Mouse (Mus musculus) neural tube, embryonic 12.5 days (tissue): Measurements from ENCODE around the gene Lyrm4. TPM values are rescaled to one million over a fixed set of nuclear protein-coding genes. Genes with fewer than 3 reads are reported as not detected.

Experiments
- ATAC-seq: fragments of 200-750 bp; cut with Nextera tagmentation; 2 replicates; pipeline ENCODE4 v1.8.0; 2017; ENCODE audit warnings: low read depth, mild to moderate bottlenecking, moderate TSS enrichment, moderate library complexity; ENCODE audit not compliant: low FRiP score
- H3K27ac ChIP-seq: fragments of 300-500 bp; sonication (generic); 2 replicates; pipeline ENCODE4 v1.5.1; 2016
- H3K27me3 ChIP-seq: fragments of 300-500 bp; sonication (generic); replicated peaks from 2 replicates; pipeline ENCODE4 v1.6.1; 2016; ENCODE audit warnings: mild to moderate bottlenecking
- H3K36me3 ChIP-seq: fragments of 300-500 bp; sonication (generic); 2 replicates; pipeline ENCODE4 v1.6.1; 2016; ENCODE audit warnings: mild to moderate bottlenecking
- H3K4me1 ChIP-seq: fragments of 300-500 bp; sonication (generic); 2 replicates; pipeline ENCODE4 v1.6.1; 2016
- H3K4me2 ChIP-seq: fragments of 300-500 bp; sonication (generic); replicated peaks from 2 replicates; pipeline ENCODE4 v1.6.1; 2016; ENCODE audit warnings: mild to moderate bottlenecking
- H3K4me3 ChIP-seq: fragments of 300-500 bp; sonication (generic); 2 replicates; pipeline ENCODE4 v1.5.1; 2016
- H3K9ac ChIP-seq: fragments of 300-500 bp; sonication (generic); 2 replicates; pipeline ENCODE4 v1.6.1; 2016; ENCODE audit warnings: mild to moderate bottlenecking
- H3K9me3 ChIP-seq: fragments of 300-500 bp; sonication (generic); 2 replicates; pipeline ENCODE4 v1.6.1; 2016; ENCODE audit warnings: mild to moderate bottlenecking
- WGBS: fragments of 180-500 bp; shearing (Covaris S2); methylation state at CpG from one replicate; pipeline ENCODE4 v1.1.7; 2016; 5-methylcytosine and 5-hydroxymethylcytosine counted together
- polyA plus RNA-seq: library from polyadenylated mRNA; unstranded; fragments of >200 nt; fragmentation: Nextera tagmentation; extraction: Ambion mirVana; gene quantifications from 2 replicates; pipeline ENCODE4 v1.2.1, GENCODE M21; 2016

The Lyrm4 gene
- polyA plus RNA-seq, 1 experiment from 2014 or later: 23.8 TPM

GRCm38 (mm10) chr13:35969829-35970228, 147.5 kb downstream of the Lyrm4 start:
- peak overlapping the region; percentile 58; the same call in 1 of the 2 replicates for H3K4me3 ChIP-seq
- no peaks in the 10 kb centered on the region for H3K36me3 ChIP-seq
- 27% methylated on average over 9 of the region's 9 CpGs for WGBS
- peaks cover 22% of the 10 kb centered on the region; the same call in 1 of the 2 replicates for H3K4me1 ChIP-seq
- H3K27ac ChIP-seq: no peak overlapping the region
- peak overlapping the region; percentile 100 for H3K4me2 ChIP-seq
- ATAC-seq: no peak
- H3K9me3 ChIP-seq: no peaks in the 10 kb centered on the region
- no peak overlapping the region for H3K9ac ChIP-seq
- peaks cover 33% of the 10 kb centered on the region for H3K27me3 ChIP-seq

GRCm38 (mm10) chr13:35969431-35969721, 147.9 kb downstream of the Lyrm4 start:
- peaks cover 33% of the 10 kb centered on the region for H3K27me3 ChIP-seq
- H3K4me1 ChIP-seq: peaks cover 22% of the 10 kb centered on the region; the same call in 1 of the 2 replicates
- peak overlapping the region; percentile 58 for H3K4me3 ChIP-seq
- ATAC-seq: no peak; the same call in 1 of the 2 replicates
- peak overlapping the region; percentile 56 for H3K9ac ChIP-seq
- peak overlapping the region; percentile 100 for H3K4me2 ChIP-seq
- no peaks in the 10 kb centered on the region for H3K9me3 ChIP-seq
- 0% methylated on average over 18 of the region's 18 CpGs for WGBS
- no peaks in the 10 kb centered on the region for H3K36me3 ChIP-seq
- H3K27ac ChIP-seq: no peak overlapping the region

- H3K4me1 ChIP-seq: peaks cover 22% of the 10 kb centered on the region; the same call in 1 of the 2 replicates
- H3K27ac ChIP-seq: no peak overlapping the region
- H3K9ac ChIP-seq: peak overlapping the region; percentile 56
- peaks cover 33% of the 10 kb centered on the region for H3K27me3 ChIP-seq
- no peaks in the 10 kb centered on the region for H3K9me3 ChIP-seq
- H3K4me2 ChIP-seq: peak overlapping the region; percentile 100
- no peaks in the 10 kb centered on the region for H3K36me3 ChIP-seq
- H3K4me3 ChIP-seq: peak overlapping the region; percentile 58
- WGBS: under 1% methylated on average over 57 of the region's 57 CpGs
- peak; percentile 78 for ATAC-seq
These were observed 148.5 kb downstream of the Lyrm4 start for GRCm38 (mm10) chr13:35968719-35969430.

- H3K4me1 ChIP-seq: peaks cover 22% of the 10 kb centered on the region; the same call in 1 of the 2 replicates
- ATAC-seq: peak; percentile 64
- H3K4me3 ChIP-seq: peak overlapping the region; percentile 58
- no peaks in the 10 kb centered on the region for H3K36me3 ChIP-seq
- WGBS: under 1% methylated on average over 38 of the region's 38 CpGs
- peak overlapping the region; percentile 56 for H3K9ac ChIP-seq
- no peak overlapping the region for H3K27ac ChIP-seq
- peaks cover 33% of the 10 kb centered on the region for H3K27me3 ChIP-seq
- H3K9me3 ChIP-seq: no peaks in the 10 kb centered on the region
- H3K4me2 ChIP-seq: peak overlapping the region; percentile 100
These were observed 149.1 kb downstream of the Lyrm4 start for GRCm38 (mm10) chr13:35968131-35968718.

- ATAC-seq: peak; percentile 37
- H3K9ac ChIP-seq: no peak overlapping the region
- 1% methylated on average over 15 of the region's 15 CpGs for WGBS
These were observed 149.6 kb downstream of the Lyrm4 start for GRCm38 (mm10) chr13:35967690-35968089.

GRCm38 (mm10) chr13:35963583-35963982, 153.7 kb downstream of the Lyrm4 start:
- no peak overlapping the region for H3K9ac ChIP-seq
- H3K9me3 ChIP-seq: no peaks in the 10 kb centered on the region
- H3K4me3 ChIP-seq: no peak overlapping the region
- H3K27ac ChIP-seq: no peak overlapping the region
- peaks cover 14% of the 10 kb centered on the region for H3K27me3 ChIP-seq
- no peak for ATAC-seq
- no peak overlapping the region for H3K4me2 ChIP-seq
- no peaks in the 10 kb centered on the region for H3K36me3 ChIP-seq
- peaks cover 10% of the 10 kb centered on the region; the same call in 1 of the 2 replicates for H3K4me1 ChIP-seq
- WGBS: 94% methylated on average over 4 of the region's 4 CpGs

More at GRCm38 (mm10) chr13:35967690-35968089, 149.6 kb downstream of the Lyrm4 start:
- Histone ChIP-seq H3K4me2 (peak overlapping the region; percentile 100), H3K36me3 (no peaks in the 10 kb centered on the region), H3K4me1 (peaks cover 22% of the 10 kb centered on the region; the same call in 1 of the 2 replicates), H3K4me3 (peak overlapping the region; percentile 58), H3K27me3 (peaks cover 33% of the 10 kb centered on the region), H3K9me3 (no peaks in the 10 kb centered on the region), H3K27ac (no peak overlapping the region)

- no peaks in the 10 kb centered on the region for H3K4me1 ChIP-seq
- no peaks in the 10 kb centered on the region for H3K27me3 ChIP-seq
- H3K4me2 ChIP-seq: no peak overlapping the region
- no peak overlapping the region for H3K4me3 ChIP-seq
- H3K9ac ChIP-seq: no peak overlapping the region
- H3K9me3 ChIP-seq: no peaks in the 10 kb centered on the region
- no peak overlapping the region for H3K27ac ChIP-seq
- ATAC-seq: no peak
- 74% methylated on average over 12 of the region's 12 CpGs for WGBS
- no peaks in the 10 kb centered on the region for H3K36me3 ChIP-seq
These were observed 157.8 kb downstream of the Lyrm4 start for GRCm38 (mm10) chr13:35959391-35960067.

GRCm38 (mm10) chr13:35958539-35958938, 158.8 kb downstream of the Lyrm4 start, which contains the start of gene Ppp1r3g:
TSS of gene Ppp1r3g (plus strand) at chr13:35958839.
- Histone ChIP-seq H3K4me2 (no peak within 1 kb of the TSS), H3K9me3 (no peaks in the 10 kb centered on the region), H3K9ac (no peak within 1 kb of the TSS)

GRCm38 (mm10) chr13:35949814-35950455, 167.4 kb downstream of the Lyrm4 start:
- no peaks in the 10 kb centered on the region for H3K9me3 ChIP-seq
- H3K27me3 ChIP-seq: no peaks in the 10 kb centered on the region
- no peak overlapping the region for H3K4me2 ChIP-seq
- 79% methylated on average over 17 of the region's 17 CpGs for WGBS
- no peak overlapping the region for H3K27ac ChIP-seq
- no peak overlapping the region for H3K4me3 ChIP-seq
- no peak for ATAC-seq
- no peaks in the 10 kb centered on the region for H3K4me1 ChIP-seq
- no peak overlapping the region for H3K9ac ChIP-seq
- H3K36me3 ChIP-seq: no peaks in the 10 kb centered on the region

More at GRCm38 (mm10) chr13:35958539-35958938, 158.8 kb downstream of the Lyrm4 start, which contains the start of gene Ppp1r3g:
- Histone ChIP-seq H3K36me3 (no peaks in the 10 kb centered on the region), H3K4me1 (no peaks in the 10 kb centered on the region), H3K4me3 (no peak within 1 kb of the TSS), H3K27me3 (no peaks in the 10 kb centered on the region), H3K27ac (no peak within 1 kb of the TSS)
- no peak for ATAC-seq
- WGBS: 98% methylated on average over 1 of the region's 1 CpGs

GRCm38 (mm10) chr13:35947354-35948000, 169.8 kb downstream of the Lyrm4 start:
- no peaks in the 10 kb centered on the region for H3K36me3 ChIP-seq
- no peaks in the 10 kb centered on the region for H3K9me3 ChIP-seq
- no peak overlapping the region for H3K4me3 ChIP-seq
- ATAC-seq: peak; percentile 44; the same call in 1 of the 2 replicates
- WGBS: 25% methylated on average over 14 of the region's 14 CpGs
- no peak overlapping the region for H3K27ac ChIP-seq
- H3K27me3 ChIP-seq: no peaks in the 10 kb centered on the region
- no peaks in the 10 kb centered on the region for H3K4me1 ChIP-seq
- no peak overlapping the region for H3K4me2 ChIP-seq
- no peak overlapping the region for H3K9ac ChIP-seq

- peak; percentile 21; the same call in 1 of the 2 replicates for ATAC-seq
- H3K4me3 ChIP-seq: no peak overlapping the region
- no peaks in the 10 kb centered on the region for H3K27me3 ChIP-seq
- no peak overlapping the region for H3K9ac ChIP-seq
- no peak overlapping the region for H3K4me2 ChIP-seq
- no peaks in the 10 kb centered on the region for H3K4me1 ChIP-seq
- WGBS: 71% methylated on average over 20 of the region's 20 CpGs
- no peaks in the 10 kb centered on the region for H3K9me3 ChIP-seq
- no peak overlapping the region for H3K27ac ChIP-seq
- no peaks in the 10 kb centered on the region for H3K36me3 ChIP-seq
These were observed 170.5 kb downstream of the Lyrm4 start for GRCm38 (mm10) chr13:35946659-35947353.
